Mouse (Mus musculus): ENCODE measurements around the gene Hesx1. TPM values are rescaled to one million over a fixed set of nuclear protein-coding genes. Genes with fewer than 3 reads are reported as not detected.
"Not testable (repeated sequence)": the region's sequence is repeated elsewhere in the genome, so short reads cannot be mapped to it uniquely, and the experiment has no call there.

Gene Hesx1
- not detected for total RNA-seq (2021)
- long read RNA-seq, experiment 1: 0 reads
- long read RNA-seq, experiment 2: 0 reads

GRCm38 (mm10) chr14:26994211-26994741, at the start of gene Hesx1:
Gene Hesx1 (plus strand): TSS chr14:26994416.
- intact Hi-C loops (cut with DNase I): no loop called here
- TF ChIP-seq CTCF (IDR thresholded peaks at IDR 0.05): peak; percentile 35
- H3K4me3 ChIP-seq: peak within 1 kb of the TSS; percentile 30
- DNase-seq (ENCODE audit: extremely low spot score in 1 of 2, low spot score in 2 of 2): no peak
- H3K27ac ChIP-seq: no peak within 1 kb of the TSS

GRCm38 (mm10) chr14:26956139-26956538, 38.1 kb upstream of the Hesx1 start:
- DNase-seq (ENCODE audit: extremely low spot score in 1 of 2, low spot score in 2 of 2); H3K4me3 ChIP-seq; H3K27ac ChIP-seq; intact Hi-C loops (cut with DNase I): not testable (repeated sequence)

GRCm38 (mm10) chr14:26960518-26960917, 33.7 kb upstream of the Hesx1 start:
- Histone ChIP-seq H3K4me3 (no peak overlapping the region), H3K27ac (no peak overlapping the region)
- no peak for TF ChIP-seq CTCF (IDR thresholded peaks at IDR 0.05)
- intact Hi-C loops (cut with DNase I): no loop called here
- DNase-seq (ENCODE audit: extremely low spot score in 1 of 2, low spot score in 2 of 2): no peak

GRCm38 (mm10) chr14:26969164-26969563, 25.1 kb upstream of the Hesx1 start:
- no peak overlapping the region; the same call in 1 of the 2 replicates for H3K27ac ChIP-seq
- H3K4me3 ChIP-seq: peak overlapping the region; percentile 70
- TF ChIP-seq CTCF (IDR thresholded peaks at IDR 0.05): no peak
- intact Hi-C loops (cut with DNase I): no loop called here
- DNase-seq (ENCODE audit: extremely low spot score in 1 of 2, low spot score in 2 of 2): no peak

- intact Hi-C loops (cut with DNase I): loop anchor here (5.0 to 10.0 kb wide), 3 partner anchors 135 to 455 kb away; partner anchors contain the start of genes Fam208a and Pde12
- Histone ChIP-seq H3K27ac (peak overlapping the region; percentile 90), H3K4me3 (peak overlapping the region; percentile 70)
- no peak; the same call in 1 of the 2 replicates for TF ChIP-seq CTCF (IDR thresholded peaks at IDR 0.05)
- DNase-seq (ENCODE audit: extremely low spot score in 1 of 2, low spot score in 2 of 2): peak; percentile 66 to 71
Measured at GRCm38 (mm10) chr14:26969856-26970407, 24.3 kb upstream of the Hesx1 start.

GRCm38 (mm10) chr14:26970439-26970932, 23.7 kb upstream of the Hesx1 start:
- peak; percentile 96 to 99 for DNase-seq (ENCODE audit: extremely low spot score in 1 of 2, low spot score in 2 of 2)
- H3K27ac ChIP-seq: peak overlapping the region; percentile 90
- H3K4me3 ChIP-seq: peak overlapping the region; percentile 70
- intact Hi-C loops (cut with DNase I): loop anchor here (5.0 to 10.0 kb wide), 3 partner anchors 134 to 454 kb away; partner anchors contain the start of genes Fam208a and Pde12
- TF ChIP-seq CTCF (IDR thresholded peaks at IDR 0.05): no peak

- TF ChIP-seq CTCF (IDR thresholded peaks at IDR 0.05): no peak
- H3K27ac ChIP-seq: peak within 1 kb of the TSS; percentile 90
- DNase-seq (ENCODE audit: extremely low spot score in 1 of 2, low spot score in 2 of 2): no peak
- H3K4me3 ChIP-seq: peak within 1 kb of the TSS; percentile 70
- intact Hi-C loops (cut with DNase I): loop anchor here (5.0 to 10.0 kb wide), 3 partner anchors 134 to 454 kb away; partner anchors contain the start of genes Fam208a and Pde12
Measured at GRCm38 (mm10) chr14:26971106-26971789, 23.0 kb upstream of the Hesx1 start, which contains the start of gene Appl1. Gene Appl1 (minus strand): TSS chr14:26971232.

GRCm38 (mm10) chr14:26973089-26973488, 21.1 kb upstream of the Hesx1 start:
- intact Hi-C loops (cut with DNase I): loop anchor here (5.0 to 10.0 kb wide), 3 partner anchors 132 to 452 kb away; partner anchors contain the start of genes Fam208a and Pde12

GRCm38 (mm10) chr14:26975490-26975889, 18.7 kb upstream of the Hesx1 start:
- TF ChIP-seq CTCF (IDR thresholded peaks at IDR 0.05): no peak
- H3K27ac ChIP-seq: no peak overlapping the region
- no peak overlapping the region for H3K4me3 ChIP-seq
- DNase-seq (ENCODE audit: extremely low spot score in 1 of 2, low spot score in 2 of 2): no peak
- intact Hi-C loops (cut with DNase I): loop anchor here (10.0 kb wide), 2 partner anchors 129 to 449 kb away; partner anchors contain the start of gene Fam208a

More at GRCm38 (mm10) chr14:26973089-26973488, 21.1 kb upstream of the Hesx1 start:
- H3K4me3 ChIP-seq: no peak overlapping the region
- TF ChIP-seq CTCF (IDR thresholded peaks at IDR 0.05): no peak
- no peak for DNase-seq (ENCODE audit: extremely low spot score in 1 of 2, low spot score in 2 of 2)
- no peak overlapping the region for H3K27ac ChIP-seq

- Histone ChIP-seq H3K27ac (no peak overlapping the region), H3K4me3 (no peak overlapping the region)
- no peak for DNase-seq (ENCODE audit: extremely low spot score in 1 of 2, low spot score in 2 of 2)
- intact Hi-C loops (cut with DNase I): loop anchor here (10.0 kb wide), 2 partner anchors 129 to 449 kb away; partner anchors contain the start of gene Fam208a
- no peak for TF ChIP-seq CTCF (IDR thresholded peaks at IDR 0.05)
Measured at GRCm38 (mm10) chr14:26976212-26976611, 18.0 kb upstream of the Hesx1 start.

GRCm38 (mm10) chr14:26977500-26977899, 16.7 kb upstream of the Hesx1 start:
- Histone ChIP-seq H3K27ac (no peak overlapping the region), H3K4me3 (no peak overlapping the region)
- intact Hi-C loops (cut with DNase I): loop anchor here (10.0 kb wide), 2 partner anchors 127 to 447 kb away; partner anchors contain the start of gene Fam208a
- no peak for DNase-seq (ENCODE audit: extremely low spot score in 1 of 2, low spot score in 2 of 2)
- no peak for TF ChIP-seq CTCF (IDR thresholded peaks at IDR 0.05)
